Mouse (Mus musculus): ENCODE measurements around the gene Paqr9. TPM values are rescaled to one million over a fixed set of nuclear protein-coding genes. Genes with fewer than 3 reads are reported as not detected.

Paqr9 gene
- polyA plus RNA-seq, 2 experiments: 0.08 to 0.33 TPM

DNA sequence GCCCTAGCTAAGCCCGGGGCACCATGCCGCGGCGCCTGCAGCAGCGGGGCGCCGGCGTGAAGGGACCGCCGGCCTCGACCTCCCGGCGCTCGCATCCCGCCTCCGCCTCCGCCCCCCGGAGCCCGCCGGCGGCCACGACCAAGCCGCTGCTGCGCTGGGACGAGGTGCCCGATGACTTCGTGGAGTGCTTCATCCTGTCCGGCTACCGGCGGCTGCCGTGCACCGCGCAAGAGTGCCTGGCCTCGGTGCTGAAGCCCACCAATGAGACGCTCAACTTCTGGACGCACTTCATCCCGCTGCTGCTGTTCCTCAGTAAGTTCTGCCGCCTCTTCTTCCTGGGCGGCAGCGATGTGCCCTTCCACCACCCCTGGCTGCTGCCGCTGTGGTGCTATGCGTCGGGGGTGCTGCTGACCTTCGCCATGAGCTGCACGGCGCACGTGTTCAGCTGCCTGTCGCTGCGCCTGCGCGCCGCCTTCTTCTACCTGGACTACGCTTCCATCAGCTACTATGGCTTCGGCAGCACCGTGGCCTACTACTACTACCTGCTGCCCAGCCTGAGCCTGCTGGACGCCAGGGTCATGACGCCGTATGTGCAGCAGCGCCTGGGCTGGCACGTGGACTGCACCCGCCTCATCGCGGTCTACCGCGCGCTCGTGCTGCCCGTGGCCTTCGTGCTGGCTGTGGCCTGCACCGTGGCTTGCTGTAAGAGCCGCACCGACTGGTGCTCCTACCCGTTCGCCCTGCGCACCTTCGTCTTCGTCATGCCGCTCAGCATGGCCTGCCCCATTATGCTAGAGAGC is 679 bp downstream of the Paqr9 start:
- H3K27me3 ChIP-seq (ENCODE audit: control insufficient read depth, insufficient read depth, low read length): peaks cover 46% of the 10 kb centered on the region
- no peak overlapping the region for H3K27ac ChIP-seq (replicated peaks; ENCODE audit: low read depth, low read length)
- no peaks in the 10 kb centered on the region for H3K36me3 ChIP-seq (ENCODE audit: control insufficient read depth, insufficient read depth, low read length)
- WGBS: 20% methylated on average over 47 of the region's 78 CpGs
- H3K4me3 ChIP-seq (replicated peaks; ENCODE audit: low read length): peak overlapping the region; percentile 54
- H3K9ac ChIP-seq (ENCODE audit: low read depth, low read length, severe bottlenecking): peak overlapping the region; percentile 58
- H3K4me1 ChIP-seq (ENCODE audit: control insufficient read depth, insufficient read depth, low read length): peaks cover 6% of the 10 kb centered on the region; the same call in 1 of the 2 replicates
- peak; percentile 63 for ATAC-seq (ENCODE audit: low FRiP score, low read depth)
- H3K4me2 ChIP-seq (replicated peaks; ENCODE audit: low read depth, low read length, severe bottlenecking): peak overlapping the region; percentile 95
- no peak for DNase-seq (ENCODE audit: low spot score)
- no peak for TF ChIP-seq POLR2A (IDR thresholded peaks at IDR 0.05; ENCODE audit: borderline replicate concordance, extremely low read depth, insufficient read depth, insufficient read length)
- H3K9me3 ChIP-seq (ENCODE audit: control insufficient read depth, low read length): no peaks in the 10 kb centered on the region

DNA sequence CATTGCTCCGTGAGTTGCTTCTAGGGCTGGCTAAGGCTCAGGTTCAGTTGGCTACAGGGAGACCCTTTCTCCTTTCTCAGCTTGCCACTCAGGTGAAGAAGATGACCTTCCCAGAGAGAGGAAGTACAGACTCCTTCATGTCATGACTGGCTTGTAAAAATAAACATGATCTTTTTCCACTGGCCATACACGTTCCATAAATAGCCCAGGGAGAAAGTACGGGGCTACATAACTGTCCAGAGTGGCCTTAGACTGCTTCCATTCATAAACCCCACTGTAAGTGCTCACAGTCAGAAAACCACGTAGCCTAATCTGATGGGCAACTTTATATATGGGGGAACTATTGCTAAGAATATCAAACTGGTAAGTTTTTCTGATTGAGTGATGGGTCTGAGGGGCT is 4.6 kb downstream of the Paqr9 start:
- Histone ChIP-seq H3K9me3 (ENCODE audit: control insufficient read depth, low read length) (no peaks in the 10 kb centered on the region), H3K4me2 (replicated peaks; ENCODE audit: low read depth, low read length, severe bottlenecking) (no peak overlapping the region), H3K36me3 (ENCODE audit: control insufficient read depth, insufficient read depth, low read length) (no peaks in the 10 kb centered on the region), H3K27me3 (ENCODE audit: control insufficient read depth, insufficient read depth, low read length) (peaks cover 29% of the 10 kb centered on the region), H3K4me1 (ENCODE audit: control insufficient read depth, insufficient read depth, low read length) (peaks cover 6% of the 10 kb centered on the region; the same call in 1 of the 2 replicates), H3K9ac (ENCODE audit: low read depth, low read length, severe bottlenecking) (no peak overlapping the region), H3K4me3 (replicated peaks; ENCODE audit: low read length) (no peak overlapping the region), H3K27ac (replicated peaks; ENCODE audit: low read depth, low read length) (no peak overlapping the region)
- no peak for ATAC-seq (ENCODE audit: low FRiP score, low read depth)
- DNase-seq (ENCODE audit: low spot score): no peak
- WGBS: 75% methylated on average over 4 of the region's 4 CpGs
- no peak for TF ChIP-seq POLR2A (IDR thresholded peaks at IDR 0.05; ENCODE audit: borderline replicate concordance, extremely low read depth, insufficient read depth, insufficient read length)

- Histone ChIP-seq H3K27ac (replicated peaks; ENCODE audit: low read depth, low read length) (no peak overlapping the region), H3K4me2 (replicated peaks; ENCODE audit: low read depth, low read length, severe bottlenecking) (no peak overlapping the region), H3K27me3 (ENCODE audit: control insufficient read depth, insufficient read depth, low read length) (0 out of 2 replicates have a peak, but pooled peaks cover 10% of the 10 kb centered on the region), H3K36me3 (ENCODE audit: control insufficient read depth, insufficient read depth, low read length) (no peaks in the 10 kb centered on the region), H3K9me3 (ENCODE audit: control insufficient read depth, low read length) (no peaks in the 10 kb centered on the region), H3K9ac (ENCODE audit: low read depth, low read length, severe bottlenecking) (no peak overlapping the region), H3K4me3 (replicated peaks; ENCODE audit: low read length) (no peak overlapping the region), H3K4me1 (ENCODE audit: control insufficient read depth, insufficient read depth, low read length) (no peaks in the 10 kb centered on the region)
- 81% methylated on average over 10 of the region's 10 CpGs for WGBS
- TF ChIP-seq POLR2A (IDR thresholded peaks at IDR 0.05; ENCODE audit: borderline replicate concordance, extremely low read depth, insufficient read depth, insufficient read length): no peak
- no peak for DNase-seq (ENCODE audit: low spot score)
- ATAC-seq (ENCODE audit: low FRiP score, low read depth): no peak
Observed at GRCm38 (mm10) chr9:95566394-95566793, 6.9 kb downstream of the Paqr9 start.

DNA sequence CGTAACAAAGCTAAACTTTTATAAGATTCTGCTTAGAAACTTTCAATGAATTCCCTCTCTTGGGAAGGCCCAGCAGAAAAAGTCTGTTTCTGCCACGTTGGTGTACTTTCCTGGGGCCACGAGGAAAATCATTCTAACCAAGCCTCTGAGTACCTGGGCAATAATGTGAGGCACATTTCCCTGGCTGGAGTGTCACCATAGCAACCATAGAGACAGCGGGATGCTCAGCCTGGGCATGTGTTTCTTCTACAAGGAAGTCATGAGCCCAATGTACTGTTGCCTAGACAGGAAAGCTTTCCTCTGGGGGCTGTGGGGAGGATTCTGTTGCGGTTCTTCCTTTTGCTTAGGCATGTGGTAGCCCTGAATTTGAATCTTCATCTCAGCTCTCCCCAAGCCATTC is 7.5 kb downstream of the Paqr9 start:
- Histone ChIP-seq H3K9me3 (ENCODE audit: control insufficient read depth, low read length) (no peaks in the 10 kb centered on the region), H3K27ac (replicated peaks; ENCODE audit: low read depth, low read length) (no peak overlapping the region), H3K27me3 (ENCODE audit: control insufficient read depth, insufficient read depth, low read length) (0 out of 2 replicates have a peak, but pooled peaks cover 6% of the 10 kb centered on the region), H3K4me1 (ENCODE audit: control insufficient read depth, insufficient read depth, low read length) (no peaks in the 10 kb centered on the region), H3K4me2 (replicated peaks; ENCODE audit: low read depth, low read length, severe bottlenecking) (no peak overlapping the region), H3K4me3 (replicated peaks; ENCODE audit: low read length) (no peak overlapping the region), H3K36me3 (ENCODE audit: control insufficient read depth, insufficient read depth, low read length) (no peaks in the 10 kb centered on the region), H3K9ac (ENCODE audit: low read depth, low read length, severe bottlenecking) (no peak overlapping the region)
- TF ChIP-seq POLR2A (IDR thresholded peaks at IDR 0.05; ENCODE audit: borderline replicate concordance, extremely low read depth, insufficient read depth, insufficient read length): no peak
- WGBS: 50% methylated on average over 5 of the region's 5 CpGs
- no peak for ATAC-seq (ENCODE audit: low FRiP score, low read depth)
- DNase-seq (ENCODE audit: low spot score): no peak

GRCm38 (mm10) chr9:95569249-95569648 is 9.8 kb downstream of the Paqr9 start:
- Histone ChIP-seq H3K9ac (ENCODE audit: low read depth, low read length, severe bottlenecking) (no peak overlapping the region), H3K4me1 (ENCODE audit: control insufficient read depth, insufficient read depth, low read length) (no peaks in the 10 kb centered on the region), H3K9me3 (ENCODE audit: control insufficient read depth, low read length) (no peaks in the 10 kb centered on the region), H3K27ac (replicated peaks; ENCODE audit: low read depth, low read length) (no peak overlapping the region), H3K4me3 (replicated peaks; ENCODE audit: low read length) (no peak overlapping the region), H3K4me2 (replicated peaks; ENCODE audit: low read depth, low read length, severe bottlenecking) (no peak overlapping the region), H3K36me3 (ENCODE audit: control insufficient read depth, insufficient read depth, low read length) (no peaks in the 10 kb centered on the region), H3K27me3 (ENCODE audit: control insufficient read depth, insufficient read depth, low read length) (0 out of 2 replicates have a peak, but pooled peaks cover 4% of the 10 kb centered on the region)
- DNase-seq (ENCODE audit: low spot score) (no peak), ATAC-seq (ENCODE audit: low FRiP score, low read depth) (no peak)
- TF ChIP-seq POLR2A (IDR thresholded peaks at IDR 0.05; ENCODE audit: borderline replicate concordance, extremely low read depth, insufficient read depth, insufficient read length): no peak
- WGBS: 90% methylated on average over 5 of the region's 5 CpGs
